Mouse (Mus musculus) small intestine, adult 2 months (tissue): Measurements from ENCODE around the gene Kcnt2.

Source experiments
- CTCF ChIP-seq: fragments of 200-500 bp; IDR thresholded peaks from 2 replicates; pipeline ENCODE4 v1.5.1; 2012; ENCODE audit warnings: low read depth, mild to moderate bottlenecking, control low read depth, inconsistent platforms, low read length, moderate library complexity, mixed read lengths; ENCODE audit not compliant: insufficient replicate concordance, insufficient read length; ENCODE audit errors: extremely low read depth
- POLR2A ChIP-seq: fragments of 200-500 bp; IDR thresholded peaks from 2 replicates; pipeline ENCODE4 v1.6.1; 2012; ENCODE audit warnings: low read depth, mild to moderate bottlenecking, control low read depth, inconsistent platforms, low read length, moderate library complexity

- no peak for TF ChIP-seq POLR2A
- TF ChIP-seq CTCF, result no peak
Observed at GRCm38 (mm10) chr1:140415761-140416160, 169.8 kb downstream of the Kcnt2 start.
